Mouse (Mus musculus) liver, adult 2 months (tissue): Measurements from ENCODE around the gene Adarb1. TPM values are rescaled to one million over a fixed set of nuclear protein-coding genes. Genes with fewer than 3 reads are reported as not detected.

Source experiments
- DNase-seq: peaks from one replicate; pipeline ENCODE4 v3.0.0-alpha.2; 2011; ENCODE audit warnings: low read depth, low spot score; ENCODE audit errors: extremely low read depth
- H3K27ac ChIP-seq: fragments of 200-500 bp; replicated peaks from 2 replicates; pipeline ENCODE4 v1.5.1; 2012; ENCODE audit warnings: low read depth, mild to moderate bottlenecking, control low read depth, inconsistent platforms, low read length; ENCODE audit not compliant: insufficient read depth
- H3K27me3 ChIP-seq: fragments of 200-500 bp; 2 replicates; pipeline ENCODE4 v1.6.1; 2012; ENCODE audit warnings: mild to moderate bottlenecking, moderate library complexity, low read length, inconsistent platforms; ENCODE audit not compliant: control insufficient read depth, insufficient read depth
- H3K36me3 ChIP-seq: fragments of 200-500 bp; 2 replicates; pipeline ENCODE4 v1.6.1; 2012; ENCODE audit warnings: low read length, inconsistent platforms; ENCODE audit not compliant: control insufficient read depth, insufficient read depth
- H3K4me1 ChIP-seq: fragments of 200-500 bp; 2 replicates; pipeline ENCODE4 v1.6.1; 2011; ENCODE audit warnings: low read length; ENCODE audit not compliant: control insufficient read depth, insufficient read depth
- H3K4me3 ChIP-seq: fragments of 200-500 bp; 2 replicates; pipeline ENCODE4 v1.5.1; 2011; ENCODE audit warnings: low read depth, mild to moderate bottlenecking, control low read depth, low read length, moderate library complexity; ENCODE audit not compliant: insufficient read depth
- H3K79me2 ChIP-seq: fragments of 200-500 bp; 2 replicates; pipeline ENCODE4 v1.6.1; 2012; ENCODE audit warnings: inconsistent platforms, mild to moderate bottlenecking, low read length, moderate library complexity; ENCODE audit not compliant: control insufficient read depth, insufficient read depth
- H3K9ac ChIP-seq: fragments of 200-500 bp; 2 replicates; pipeline ENCODE4 v1.6.1; 2012; ENCODE audit warnings: low read depth, mild to moderate bottlenecking, control low read depth, inconsistent platforms, low read length
- CTCF ChIP-seq: fragments of 200-500 bp; IDR thresholded peaks from 2 replicates; pipeline ENCODE4 v1.5.1; 2011; ENCODE audit warnings: low read depth, low read length, control low read depth
- POLR2A ChIP-seq: fragments of 200-500 bp; IDR thresholded peaks from 2 replicates; pipeline ENCODE4 v1.6.1; 2011; ENCODE audit warnings: low read length, control low read depth; ENCODE audit not compliant: insufficient read depth; ENCODE audit errors: extremely low read depth
- WGBS: fragments of 180-500 bp; shearing (Covaris S2); methylation state at CpG from one replicate; pipeline ENCODE4 v1.1.7; 2018; 5-methylcytosine and 5-hydroxymethylcytosine counted together
- polyA plus RNA-seq: library from polyadenylated mRNA; depleted of rRNA; stranded (reverse); fragments of >200 nt; gene quantifications from 2 replicates; pipeline ENCODE4 v1.2.3, GENCODE M21; 2012
- total RNA-seq: library from RNA; depleted of rRNA; stranded (reverse); fragments of >200 nt; gene quantifications from 2 replicates; pipeline ENCODE4 v1.2.3, GENCODE M21; 2014

Gene Adarb1
- total and polyA plus RNA-seq, 2 experiments: 4.6 to 12.2 TPM

GRCm38 (mm10) chr10:77329446-77330094 is 88.5 kb downstream of the Adarb1 start:
- Histone ChIP-seq H3K9ac (no peak overlapping the region), H3K4me1 (no peaks in the 10 kb centered on the region), H3K79me2 (peaks cover 3% of the 10 kb centered on the region; the same call in 1 of the 2 replicates), H3K27ac (no peak overlapping the region), H3K4me3 (no peak overlapping the region), H3K27me3 (no peaks in the 10 kb centered on the region), H3K36me3 (no peaks in the 10 kb centered on the region)
- TF ChIP-seq CTCF (no peak), POLR2A (no peak)
- no peak for DNase-seq
- 87% methylated on average over 11 of the region's 11 CpGs for WGBS

- Histone ChIP-seq H3K4me3 (no peak overlapping the region), H3K27ac (no peak overlapping the region), H3K27me3 (no peaks in the 10 kb centered on the region), H3K36me3 (0 out of 2 replicates have a peak, but pooled peaks cover 2% of the 10 kb centered on the region), H3K9ac (no peak overlapping the region), H3K79me2 (no peaks in the 10 kb centered on the region), H3K4me1 (no peaks in the 10 kb centered on the region)
- TF ChIP-seq POLR2A: no peak
- TF ChIP-seq CTCF: no peak
- WGBS: 86% methylated on average over 6 of the region's 6 CpGs
- no peak for DNase-seq
Observed at GRCm38 (mm10) chr10:77324716-77325115, 93.4 kb downstream of the Adarb1 start.

- no peaks in the 10 kb centered on the region for H3K27me3 ChIP-seq
- 0 out of 2 replicates have a peak, but pooled peaks cover 2% of the 10 kb centered on the region for H3K36me3 ChIP-seq
- DNase-seq: no peak
- TF ChIP-seq POLR2A (no peak), CTCF (no peak)
- no peaks in the 10 kb centered on the region for H3K4me1 ChIP-seq
- no peak overlapping the region for H3K4me3 ChIP-seq
- H3K79me2 ChIP-seq: no peaks in the 10 kb centered on the region
- H3K9ac ChIP-seq: no peak overlapping the region
- 82% methylated on average over 8 of the region's 8 CpGs for WGBS
- H3K27ac ChIP-seq: no peak overlapping the region
Observed at GRCm38 (mm10) chr10:77321611-77322010, 96.5 kb downstream of the Adarb1 start.

GRCm38 (mm10) chr10:77321001-77321400 is 97.1 kb downstream of the Adarb1 start:
- Histone ChIP-seq H3K27me3 (no peaks in the 10 kb centered on the region), H3K9ac (no peak overlapping the region), H3K36me3 (peaks cover 4% of the 10 kb centered on the region; the same call in 1 of the 2 replicates), H3K27ac (no peak overlapping the region), H3K79me2 (no peaks in the 10 kb centered on the region), H3K4me1 (no peaks in the 10 kb centered on the region), H3K4me3 (no peak overlapping the region)
- DNase-seq: no peak
- TF ChIP-seq POLR2A (no peak), CTCF (no peak)
- 88% methylated on average over 1 of the region's 1 CpGs for WGBS

- no peak for DNase-seq
- no peaks in the 10 kb centered on the region for H3K79me2 ChIP-seq
- no peaks in the 10 kb centered on the region for H3K27me3 ChIP-seq
- H3K4me3 ChIP-seq: no peak overlapping the region
- 97% methylated on average over 2 of the region's 2 CpGs for WGBS
- TF ChIP-seq POLR2A: no peak
- H3K9ac ChIP-seq: no peak overlapping the region
- peaks cover 9% of the 10 kb centered on the region for H3K36me3 ChIP-seq
- H3K27ac ChIP-seq: no peak overlapping the region
- no peaks in the 10 kb centered on the region for H3K4me1 ChIP-seq
Observed at GRCm38 (mm10) chr10:77315682-77316081, 102.4 kb downstream of the Adarb1 start.

- Histone ChIP-seq H3K27me3 (no peaks in the 10 kb centered on the region), H3K27ac (no peak overlapping the region), H3K9ac (no peak overlapping the region), H3K36me3 (peaks cover 15% of the 10 kb centered on the region), H3K4me1 (no peaks in the 10 kb centered on the region), H3K4me3 (no peak overlapping the region), H3K79me2 (no peaks in the 10 kb centered on the region)
- no peak for TF ChIP-seq CTCF
- no peak for TF ChIP-seq POLR2A
- DNase-seq: peak; percentile 10
- WGBS: 81% methylated on average over 9 of the region's 9 CpGs
Observed at GRCm38 (mm10) chr10:77314711-77315266, 103.3 kb downstream of the Adarb1 start.
